ENCODE assay signal across 27 mouse cellular contexts in the genomic region with DNA sequence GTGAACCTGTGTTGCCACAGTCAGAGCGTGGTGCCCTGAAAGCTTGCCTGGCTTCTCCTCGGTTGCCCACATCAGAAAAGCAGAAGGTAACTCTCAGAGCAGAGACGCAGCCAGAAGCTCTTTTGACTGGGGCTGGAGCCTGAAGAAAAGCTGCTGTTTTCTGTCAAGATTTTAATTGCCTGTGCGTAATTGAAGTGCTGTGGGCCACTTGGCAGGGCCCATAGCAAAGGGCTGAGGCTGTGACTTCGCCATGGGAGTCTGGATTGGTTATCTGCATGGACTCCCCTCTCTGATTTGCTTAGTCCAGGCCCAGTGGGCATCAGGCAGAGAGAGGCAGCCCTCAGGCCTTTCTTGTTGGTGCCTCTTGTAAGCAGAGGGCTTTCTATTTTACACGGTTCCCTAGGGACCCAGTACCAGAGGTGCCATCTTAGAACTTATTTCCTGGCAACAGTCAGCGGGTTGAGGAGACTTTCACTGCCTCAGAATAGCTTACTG. TPM values are rescaled to one million over a fixed set of nuclear protein-coding genes. Genes with fewer than 3 reads are reported as not detected.
DNase-seq lines count a peak whose midpoint lies in the region; ATAC-seq lines count a peak whose summit lies in the region.
"Had no signal": no experiment of that assay in that cellular context is flagged by ENCODE, and none has a peak within 500 bp of the region (broad histone marks: within the 10 kb centered on the region; RNA-seq: fewer than 3 reads in every experiment).

No protein-coding gene starts in this region.

- no peak overlapping the region for H3K27ac ChIP-seq in hindbrain, embryonic 16.5 days (ENCODE audit: low read depth, low read length)
- no peak overlapping the region for H3K27ac ChIP-seq in hindbrain, embryonic 14.5 days
- no peak overlapping the region for H3K27ac ChIP-seq in kidney, embryonic 16.5 days (ENCODE audit: low read length)
- H3K27ac ChIP-seq: embryonic facial prominence, embryonic 13.5 days; forebrain, embryonic 10.5 days; limb, embryonic 13.5 days; stomach, postnatal 0 days had no signal

- no peaks in the 10 kb centered on the region for H3K4me1 ChIP-seq in hindbrain, embryonic 16.5 days (ENCODE audit: control insufficient read depth, insufficient read depth, low read depth, low read length)
- H3K4me1 ChIP-seq in hindbrain, embryonic 14.5 days (replicated peaks; ENCODE audit: control insufficient read depth, insufficient read depth, low read length): no peaks in the 10 kb centered on the region
- H3K4me1 ChIP-seq in kidney, embryonic 16.5 days (ENCODE audit: insufficient read depth, low read length): no peaks in the 10 kb centered on the region
- H3K4me1 ChIP-seq: embryonic facial prominence, embryonic 13.5 days; limb, embryonic 13.5 days had no signal

- no peaks in the 10 kb centered on the region for H3K27me3 ChIP-seq in hindbrain, embryonic 16.5 days (replicated peaks; ENCODE audit: control insufficient read depth, insufficient read depth, low read length)
- no peaks in the 10 kb centered on the region for H3K27me3 ChIP-seq in hindbrain, embryonic 14.5 days (ENCODE audit: control insufficient read depth, insufficient read depth, low read length)
- H3K27me3 ChIP-seq in kidney, embryonic 16.5 days (ENCODE audit: insufficient read depth, low read length): no peaks in the 10 kb centered on the region
- H3K27me3 ChIP-seq: limb, embryonic 13.5 days had no signal

- H3K9ac ChIP-seq in hindbrain, embryonic 16.5 days (ENCODE audit: low read depth, low read length): no peak overlapping the region
- no peak overlapping the region for H3K9ac ChIP-seq in hindbrain, embryonic 14.5 days
- no peak overlapping the region for H3K9ac ChIP-seq in kidney, embryonic 16.5 days (replicated peaks; ENCODE audit: low read length)
- H3K9ac ChIP-seq: embryonic facial prominence, embryonic 13.5 days; limb, embryonic 13.5 days had no signal

- H3K36me3 ChIP-seq in hindbrain, embryonic 16.5 days (ENCODE audit: control insufficient read depth, insufficient read depth, low read length): peaks cover 6% of the 10 kb centered on the region
- H3K36me3 ChIP-seq in hindbrain, embryonic 14.5 days (replicated peaks; ENCODE audit: control insufficient read depth, insufficient read depth): peaks cover 38% of the 10 kb centered on the region
- no peaks in the 10 kb centered on the region for H3K36me3 ChIP-seq in kidney, embryonic 16.5 days (ENCODE audit: insufficient read depth, low read length)
- H3K36me3 ChIP-seq: embryonic facial prominence, embryonic 13.5 days; forebrain, embryonic 10.5 days; limb, embryonic 13.5 days had no signal

- 0 out of 2 replicates have a peak, but pooled peaks have one; percentile 21 for ATAC-seq in hindbrain, embryonic 16.5 days
- no peak for ATAC-seq in hindbrain, embryonic 14.5 days (ENCODE audit: low FRiP score)
- ATAC-seq in kidney, embryonic 16.5 days (ENCODE audit: low FRiP score, low TSS enrichment): no peak
- ATAC-seq: inflammation-experienced regulatory T-cells, adult 6 months had no signal

- 63% methylated on average over 7 of the region's 7 CpGs for WGBS in hindbrain, embryonic 16.5 days
- 74% methylated on average over 7 of the region's 7 CpGs for WGBS in hindbrain, embryonic 14.5 days
- WGBS in kidney, embryonic 16.5 days: 59% methylated on average over 7 of the region's 7 CpGs

- H3K4me3 ChIP-seq in hindbrain, embryonic 16.5 days (ENCODE audit: low read length): no peak overlapping the region
- H3K4me3 ChIP-seq in hindbrain, embryonic 14.5 days (replicated peaks; ENCODE audit: low read length): no peak overlapping the region
- H3K4me3 ChIP-seq in kidney, embryonic 16.5 days (ENCODE audit: low read length): no peak overlapping the region
- H3K4me3 ChIP-seq: embryonic facial prominence, embryonic 13.5 days; forebrain, embryonic 10.5 days; limb, embryonic 13.5 days had no signal

- no peak overlapping the region for H3K4me2 ChIP-seq in hindbrain, embryonic 16.5 days (ENCODE audit: low read length)
- no peak overlapping the region for H3K4me2 ChIP-seq in hindbrain, embryonic 14.5 days (replicated peaks)
- no peak overlapping the region for H3K4me2 ChIP-seq in kidney, embryonic 16.5 days (replicated peaks; ENCODE audit: low read depth, low read length)
- H3K4me2 ChIP-seq: embryonic facial prominence, embryonic 13.5 days; limb, embryonic 13.5 days; liver, embryonic 11.5 days; midbrain, embryonic 11.5 days had no signal

- no peaks in the 10 kb centered on the region for H3K9me3 ChIP-seq in hindbrain, embryonic 16.5 days (ENCODE audit: control insufficient read depth, low read length)
- no peaks in the 10 kb centered on the region for H3K9me3 ChIP-seq in hindbrain, embryonic 14.5 days (ENCODE audit: control insufficient read depth, low read length)
- no peaks in the 10 kb centered on the region for H3K9me3 ChIP-seq in kidney, embryonic 16.5 days (ENCODE audit: low read length)
- H3K9me3 ChIP-seq: embryonic facial prominence, embryonic 13.5 days; forebrain, embryonic 10.5 days; limb, embryonic 13.5 days had no signal

- DNase-seq in cerebellum, postnatal 14 days: peak; percentile 50 to 52
- DNase-seq in cerebellum, adult 11 months: no peak
- DNase-seq in hindbrain, embryonic 14.5 days (ENCODE audit: low spot score): no peak
- DNase-seq in spleen, postnatal 36 days (ENCODE audit: low spot score in 2 of 2): peak; percentile 16 to 24
- DNase-seq in spleen, adult 12 weeks (ENCODE audit: low spot score): no peak
- DNase-seq: adrenal gland, postnatal 25 days; cerebellum, adult 8-10 months; gastrocnemius, postnatal 10 days; kidney, adult 11 months; kidney, postnatal 25 days; lung, postnatal 36 days; retina, postnatal 1 day; right cerebral cortex, postnatal 14 days; thymus, postnatal 4 days had no signal

RNA-seq across cellular contexts. Expression of a gene that starts 36.1 kb away (rescaled TPM):
- 1.8 TPM in 2 replicates for polyA plus RNA-seq in hindbrain, embryonic 16.5 days (2015; fragmentation: Nextera tagmentation; extraction: Ambion mirVana)
- 1.7 and 2.0 TPM in 2 replicates for polyA plus RNA-seq in hindbrain, embryonic 14.5 days (2014; fragmentation: Nextera tagmentation; extraction: Ambion mirVana)
- not detected in 2 replicates for polyA plus RNA-seq in kidney, embryonic 16.5 days (2015; fragmentation: Nextera tagmentation; extraction: Ambion mirVana)
- polyA plus RNA-seq: embryonic facial prominence, embryonic 13.5 days; forebrain, embryonic 10.5 days; heart, embryonic 14.5 days; kidney, embryonic 14.5 days; liver, embryonic 11.5 days; liver, embryonic 16.5 days; lung, embryonic 16.5 days had no signal

Comparison
In these comparisons a context has a peak if more than half of its experiments do, and no peak if none do; other contexts are left out.
1. DNase-seq: peak in cerebellum, postnatal 14 days (2 of 2) and spleen, postnatal 36 days (2 of 2); none in cerebellum, adult 11 months (single experiment), hindbrain, embryonic 14.5 days (single experiment) and spleen, adult 12 weeks (single experiment).